Mouse (Mus musculus): Measurements from ENCODE around the gene Naip2. TPM values are rescaled to one million over a fixed set of nuclear protein-coding genes. Genes with fewer than 3 reads are reported as not detected.

Naip2 gene
- 0.59 TPM for polyA plus RNA-seq (2015; fragmentation: Illumina TruSeq; extraction: RNeasy Lipid Tissue Mini Kit (QIAGEN cat#74804); ENCODE audit: low read depth, low replicate concordance)

DNA sequence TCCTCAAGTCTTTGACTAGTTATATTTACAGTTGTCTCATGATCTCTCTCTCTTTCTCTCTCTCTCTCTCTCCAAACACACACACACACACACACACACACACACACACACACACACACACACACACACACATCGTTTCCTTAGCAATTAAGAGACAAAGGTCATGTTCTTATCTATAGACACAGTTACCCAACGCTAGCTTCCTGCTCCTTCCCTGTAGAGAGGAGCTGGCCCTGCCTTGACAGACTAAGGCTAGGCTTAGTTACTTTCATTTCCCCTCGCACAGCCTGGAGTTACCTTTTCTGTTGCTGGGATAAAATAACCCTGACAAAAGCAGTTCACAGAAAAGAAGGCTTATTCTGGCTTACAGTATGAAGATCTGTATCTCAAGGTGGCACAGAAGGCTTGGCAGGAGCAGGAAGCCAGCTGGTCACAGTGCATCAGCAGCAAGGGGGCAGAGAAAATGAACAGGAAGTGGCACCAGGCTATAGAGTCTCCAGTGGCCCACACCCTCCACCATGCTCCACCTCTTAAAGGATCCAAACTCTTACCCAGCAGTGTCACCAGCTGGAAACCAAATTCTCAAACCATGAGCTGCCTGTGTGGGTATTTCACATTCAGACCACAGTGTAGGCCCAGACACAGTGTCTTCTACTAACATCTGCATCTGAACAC lies at the start of gene Naip2:
Gene Naip2, minus strand, starts transcription at position 434 of the 675 bp plus-strand sequence.

DNA sequence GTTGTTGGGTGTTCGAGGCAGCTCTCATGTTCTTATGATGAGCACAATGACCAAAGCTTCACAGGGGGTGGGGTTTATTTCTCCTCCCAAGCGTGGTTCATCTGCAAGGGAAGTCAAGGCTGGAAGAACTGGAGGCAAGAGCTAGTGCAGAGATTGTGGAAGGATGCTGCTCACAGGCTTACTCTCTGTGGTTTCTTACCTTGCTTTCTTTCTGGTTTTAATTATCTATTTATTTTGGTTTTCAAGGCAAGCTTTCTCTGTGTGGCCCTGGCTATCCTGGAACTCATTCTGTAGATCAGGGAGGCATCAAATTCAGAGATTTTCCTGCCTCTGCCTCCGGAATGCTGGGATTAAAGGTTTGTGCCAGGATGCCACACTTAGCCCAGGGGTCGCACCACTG lies 44.3 kb upstream of the Naip2 start, which contains the start of gene Naip5:
Gene Naip5, minus strand, starts transcription at position 101 of the 400 bp plus-strand sequence.

DNA sequence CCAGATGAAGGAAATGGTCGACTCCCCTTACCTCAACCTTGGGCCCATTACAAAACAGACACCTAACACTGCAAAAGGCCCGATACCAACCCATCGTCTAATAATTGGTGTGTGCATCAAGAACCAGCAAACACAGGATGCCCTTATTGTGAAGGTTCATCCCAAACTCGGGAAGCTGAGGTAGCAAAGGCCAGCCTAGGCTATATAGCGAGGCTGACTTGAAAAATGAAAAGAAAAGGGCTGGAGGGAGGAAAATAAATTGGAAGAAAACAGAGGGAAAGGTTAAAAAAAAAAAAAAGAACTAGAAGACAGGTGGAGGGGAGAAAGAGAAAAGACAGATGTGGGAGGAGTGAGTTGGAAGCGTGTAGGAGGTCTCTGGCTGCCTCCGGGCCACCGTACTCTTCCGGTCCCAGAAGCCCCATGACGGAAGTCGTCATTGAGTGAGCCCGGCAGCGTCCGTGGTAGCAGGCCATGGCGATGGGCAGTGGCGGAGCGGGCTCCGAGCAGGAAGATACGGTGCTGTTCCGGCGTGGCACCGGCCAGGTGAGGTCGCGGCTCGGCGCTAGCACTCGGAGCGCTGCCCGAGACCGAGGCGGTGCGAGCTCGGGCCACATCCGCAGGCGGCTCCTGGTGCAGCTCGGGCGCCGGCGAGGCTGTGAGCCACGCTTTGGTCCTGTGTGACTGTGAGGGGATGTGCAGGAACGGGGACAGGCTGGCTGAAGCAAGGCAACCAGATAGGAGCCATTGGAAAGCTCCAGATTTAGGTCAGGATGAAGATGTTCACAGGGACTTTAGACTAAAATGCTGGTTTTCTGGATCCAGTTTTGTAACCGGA lies 77.3 kb downstream of the Naip2 start, which contains the start of gene Smn1:
Gene Smn1, plus strand, starts transcription at position 430 of the 835 bp plus-strand sequence.

DNA sequence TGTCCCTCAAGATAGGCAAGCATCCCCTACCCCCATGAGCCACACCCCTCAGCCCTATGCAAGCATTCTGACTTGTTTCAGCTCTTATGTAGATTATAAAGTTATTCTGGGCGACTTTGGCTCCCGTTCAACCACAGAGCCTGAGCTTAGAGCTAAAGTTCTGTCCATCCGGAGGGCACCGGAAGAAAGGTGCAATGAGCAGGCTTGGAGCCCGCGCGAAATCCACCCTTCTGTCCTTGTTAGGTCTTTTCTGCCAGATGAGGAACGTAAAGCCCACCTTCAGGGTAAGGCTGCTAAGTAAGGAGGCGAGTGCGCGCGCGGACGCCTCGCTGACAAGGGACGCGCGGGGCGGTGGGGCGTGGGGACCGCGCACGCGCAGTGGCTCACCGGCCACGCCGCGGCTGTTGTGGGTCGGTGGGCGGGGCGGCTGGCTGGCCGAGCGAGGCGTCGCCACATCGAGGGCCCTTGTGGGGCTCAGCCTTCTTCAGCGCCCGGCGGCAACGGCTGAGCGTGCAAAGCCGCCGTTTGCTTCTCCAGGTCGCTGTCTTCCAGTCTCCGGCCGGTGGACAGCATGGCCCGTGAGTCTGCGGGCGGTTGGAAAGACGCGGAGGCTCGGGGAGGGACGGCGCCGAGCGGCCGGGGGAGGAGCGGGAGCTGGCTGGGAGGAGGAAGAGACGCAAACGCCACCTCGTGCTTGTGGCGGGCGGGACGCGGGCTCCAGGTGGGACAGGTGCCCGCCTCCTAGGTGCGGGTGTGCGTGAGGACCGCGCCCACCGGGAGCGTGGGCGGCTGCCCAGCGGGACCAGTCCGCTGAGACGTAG lies 94.0 kb downstream of the Naip2 start, which contains the start of gene Serf1:
Gene Serf1, plus strand, starts transcription at position 361 of the 821 bp plus-strand sequence.

DNA sequence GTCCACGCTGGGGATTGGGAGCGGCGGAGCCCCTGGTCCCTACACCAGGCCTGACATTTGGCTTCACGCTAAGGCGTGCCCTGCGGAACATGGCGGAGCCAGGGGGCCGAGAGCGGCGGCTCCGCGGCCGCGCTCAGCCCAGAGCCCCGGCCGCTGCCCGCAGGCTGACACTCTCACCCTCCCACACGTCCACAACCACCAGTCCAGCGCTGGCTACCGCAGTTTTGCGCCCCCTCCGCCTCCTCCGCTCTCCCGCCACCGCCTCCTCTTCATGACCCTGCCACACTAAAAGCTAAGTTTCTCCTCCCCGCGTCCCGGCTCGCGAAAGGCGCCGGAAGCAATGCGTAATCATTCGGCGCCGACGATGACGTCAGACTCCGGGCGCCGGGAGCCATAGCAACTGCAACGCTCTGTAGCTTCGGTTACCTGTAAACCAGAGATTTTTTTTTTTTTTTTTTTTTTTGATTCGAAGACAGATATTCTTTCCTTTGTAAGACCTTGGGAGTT lies 98.1 kb downstream of the Naip2 start, which contains the start of gene Bdp1:
Gene Bdp1, minus strand, starts transcription at position 323 of the 507 bp plus-strand sequence.

Other genes with a start within 250 kb of the Naip2 start
- 24.1 TPM for gene Mccc2, start 186.5 kb downstream of the Naip2 start, polyA plus RNA-seq (2015; fragmentation: Illumina TruSeq; extraction: RNeasy Lipid Tissue Mini Kit (QIAGEN cat#74804); ENCODE audit: low read depth, low replicate concordance)
- gene Bdp1, start 98.0 kb downstream of the Naip2 start, polyA plus RNA-seq (2015; fragmentation: Illumina TruSeq; extraction: RNeasy Lipid Tissue Mini Kit (QIAGEN cat#74804); ENCODE audit: low read depth, low replicate concordance) = 18.5 TPM
- 36.5 TPM for gene Serf1, start 94.1 kb downstream of the Naip2 start, polyA plus RNA-seq (2015; fragmentation: Illumina TruSeq; extraction: RNeasy Lipid Tissue Mini Kit (QIAGEN cat#74804); ENCODE audit: low read depth, low replicate concordance)
- 31.4 TPM for gene Smn1, start 77.2 kb downstream of the Naip2 start, polyA plus RNA-seq (2015; fragmentation: Illumina TruSeq; extraction: RNeasy Lipid Tissue Mini Kit (QIAGEN cat#74804); ENCODE audit: low read depth, low replicate concordance)
- gene Naip5, start 44.2 kb upstream of the Naip2 start, polyA plus RNA-seq (2015; fragmentation: Illumina TruSeq; extraction: RNeasy Lipid Tissue Mini Kit (QIAGEN cat#74804); ENCODE audit: low read depth, low replicate concordance) = 0.80 TPM
- 0.22 TPM for gene Naip6, start 115.6 kb upstream of the Naip2 start, polyA plus RNA-seq (2015; fragmentation: Illumina TruSeq; extraction: RNeasy Lipid Tissue Mini Kit (QIAGEN cat#74804); ENCODE audit: low read depth, low replicate concordance)

All from brain, adult 10 weeks (tissue).